Mouse (Mus musculus) forebrain, embryonic 15.5 days (tissue): ENCODE results near the gene Rbfox1. TPM values are rescaled to one million over a fixed set of nuclear protein-coding genes. Genes with fewer than 3 reads are reported as not detected.

ENCODE experiments used
- ATAC-seq: fragments of 200-750 bp; cut with Nextera tagmentation; replicated peaks from 2 replicates; pipeline ENCODE4 v1.8.0; 2017; ENCODE audit warnings: mild to moderate bottlenecking, moderate TSS enrichment, moderate library complexity
- H3K27ac ChIP-seq: fragments of 300-500 bp; sonication (generic); replicated peaks from 2 replicates; pipeline ENCODE4 v1.5.1; 2015; ENCODE audit warnings: mild to moderate bottlenecking, inconsistent platforms
- H3K27me3 ChIP-seq: fragments of 300-500 bp; sonication (generic); 2 replicates; pipeline ENCODE4 v1.6.1; 2015; ENCODE audit warnings: inconsistent platforms
- H3K36me3 ChIP-seq: fragments of 300-500 bp; sonication (generic); 2 replicates; pipeline ENCODE4 v1.6.1; 2015; ENCODE audit warnings: mild to moderate bottlenecking, inconsistent platforms
- H3K4me1 ChIP-seq: fragments of 300-500 bp; sonication (generic); 2 replicates; pipeline ENCODE4 v1.6.1; 2015; ENCODE audit warnings: inconsistent platforms
- H3K4me2 ChIP-seq: fragments of 300-500 bp; sonication (generic); replicated peaks from 2 replicates; pipeline ENCODE4 v1.6.1; 2015; ENCODE audit warnings: mild to moderate bottlenecking, inconsistent platforms
- H3K4me3 ChIP-seq: fragments of 300-500 bp; sonication (generic); 2 replicates; pipeline ENCODE4 v1.5.1; 2015; ENCODE audit warnings: mild to moderate bottlenecking, inconsistent platforms
- H3K9ac ChIP-seq: fragments of 300-500 bp; sonication (generic); replicated peaks from 2 replicates; pipeline ENCODE4 v1.6.1; 2015; ENCODE audit warnings: mild to moderate bottlenecking, inconsistent platforms
- H3K9me3 ChIP-seq: fragments of 300-500 bp; sonication (generic); 2 replicates; pipeline ENCODE4 v1.6.1; 2016; ENCODE audit warnings: inconsistent platforms
- WGBS: fragments of 180-500 bp; shearing (Covaris S2); methylation state at CpG from one replicate; pipeline ENCODE4 v1.1.7; 2015; ENCODE audit warnings: mixed read lengths; 5-methylcytosine and 5-hydroxymethylcytosine counted together
- polyA plus RNA-seq: library from polyadenylated mRNA; unstranded; fragments of >200 nt; fragmentation: Nextera tagmentation; extraction: Ambion mirVana; gene quantifications from 2 replicates; pipeline ENCODE4 v1.2.1, GENCODE M21; 2015

The Rbfox1 gene
- 146 and 173 TPM in 2 replicates for polyA plus RNA-seq

- Histone ChIP-seq H3K27me3 (peaks cover 22% of the 10 kb centered on the region), H3K4me2 (peak within 1 kb of the TSS; percentile 59), H3K4me1 (peaks cover 14% of the 10 kb centered on the region), H3K27ac (peak within 1 kb of the TSS; percentile 69), H3K4me3 (peak within 1 kb of the TSS; percentile 69), H3K36me3 (no peaks in the 10 kb centered on the region), H3K9ac (peak within 1 kb of the TSS; percentile 75), H3K9me3 (no peaks in the 10 kb centered on the region)
- under 1% methylated on average over 69 of the region's 69 CpGs for WGBS
- ATAC-seq: peak; percentile 76
Measured at GRCm38 (mm10) chr16:5884746-5885689, at the start of gene Rbfox1. Gene Rbfox1, plus strand, starts transcription at chr16:5885355.

DNA sequence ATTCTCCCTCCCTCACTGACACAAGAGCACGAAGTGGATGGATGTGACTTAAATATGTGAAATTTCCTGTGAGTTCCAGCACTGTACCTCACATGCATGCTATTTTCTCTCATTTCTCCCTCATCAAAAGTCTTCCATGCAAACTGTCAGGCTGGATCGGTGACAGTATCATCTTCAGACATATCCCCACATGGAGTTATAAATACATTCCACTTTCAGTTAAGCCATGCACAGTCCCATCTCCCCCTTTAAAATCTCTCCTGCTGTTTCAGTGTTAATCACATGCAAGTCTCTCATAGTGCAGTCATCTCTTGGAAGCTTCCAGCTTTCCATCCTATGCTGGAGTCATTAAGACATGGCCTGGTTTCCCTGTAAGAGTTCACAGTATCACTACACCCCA is 48.4 kb upstream of the Rbfox1 start:
- no peak overlapping the region for H3K4me2 ChIP-seq
- no peaks in the 10 kb centered on the region for H3K27me3 ChIP-seq
- H3K9ac ChIP-seq: no peak overlapping the region
- no peaks in the 10 kb centered on the region for H3K36me3 ChIP-seq
- no peak for ATAC-seq
- H3K4me1 ChIP-seq: peaks cover 5% of the 10 kb centered on the region; the same call in 1 of the 2 replicates
- WGBS: 83% methylated on average over 2 of the region's 2 CpGs
- no peak overlapping the region for H3K4me3 ChIP-seq
- H3K27ac ChIP-seq: peak overlapping the region; percentile 52; the same call in 1 of the 2 replicates
- H3K9me3 ChIP-seq: no peaks in the 10 kb centered on the region

- Histone ChIP-seq H3K9me3 (no peaks in the 10 kb centered on the region), H3K27ac (no peak overlapping the region), H3K27me3 (no peaks in the 10 kb centered on the region), H3K4me1 (peaks cover 5% of the 10 kb centered on the region; the same call in 1 of the 2 replicates), H3K4me2 (no peak overlapping the region), H3K36me3 (no peaks in the 10 kb centered on the region), H3K4me3 (no peak overlapping the region), H3K9ac (no peak overlapping the region)
- no peak for ATAC-seq
- WGBS: 69% methylated on average over 5 of the region's 5 CpGs
Measured at GRCm38 (mm10) chr16:5841167-5841566, 44.0 kb upstream of the Rbfox1 start.

GRCm38 (mm10) chr16:5845645-5846044 is 39.5 kb upstream of the Rbfox1 start:
- Histone ChIP-seq H3K36me3 (no peaks in the 10 kb centered on the region), H3K4me2 (no peak overlapping the region), H3K9me3 (no peaks in the 10 kb centered on the region), H3K4me1 (peaks cover 5% of the 10 kb centered on the region; the same call in 1 of the 2 replicates), H3K4me3 (no peak overlapping the region), H3K27ac (no peak overlapping the region), H3K9ac (no peak overlapping the region), H3K27me3 (no peaks in the 10 kb centered on the region)
- no peak for ATAC-seq
- 81% methylated on average over 11 of the region's 11 CpGs for WGBS

GRCm38 (mm10) chr16:5853055-5853454 is 32.1 kb upstream of the Rbfox1 start:
- Histone ChIP-seq H3K4me2 (no peak overlapping the region), H3K27ac (peak overlapping the region; percentile 28; the same call in 1 of the 2 replicates), H3K9ac (no peak overlapping the region), H3K9me3 (no peaks in the 10 kb centered on the region), H3K27me3 (no peaks in the 10 kb centered on the region), H3K4me3 (no peak overlapping the region), H3K36me3 (no peaks in the 10 kb centered on the region), H3K4me1 (no peaks in the 10 kb centered on the region)
- ATAC-seq: peak; percentile 74
- 10% methylated on average over 2 of the region's 2 CpGs for WGBS

GRCm38 (mm10) chr16:5864350-5864749 is 20.8 kb upstream of the Rbfox1 start:
- Histone ChIP-seq H3K36me3 (no peaks in the 10 kb centered on the region), H3K4me1 (no peaks in the 10 kb centered on the region), H3K4me2 (no peak overlapping the region), H3K27me3 (no peaks in the 10 kb centered on the region), H3K27ac (no peak overlapping the region), H3K4me3 (no peak overlapping the region), H3K9me3 (no peaks in the 10 kb centered on the region), H3K9ac (no peak overlapping the region)
- ATAC-seq: no peak
- WGBS: 89% methylated on average over 4 of the region's 4 CpGs

DNA sequence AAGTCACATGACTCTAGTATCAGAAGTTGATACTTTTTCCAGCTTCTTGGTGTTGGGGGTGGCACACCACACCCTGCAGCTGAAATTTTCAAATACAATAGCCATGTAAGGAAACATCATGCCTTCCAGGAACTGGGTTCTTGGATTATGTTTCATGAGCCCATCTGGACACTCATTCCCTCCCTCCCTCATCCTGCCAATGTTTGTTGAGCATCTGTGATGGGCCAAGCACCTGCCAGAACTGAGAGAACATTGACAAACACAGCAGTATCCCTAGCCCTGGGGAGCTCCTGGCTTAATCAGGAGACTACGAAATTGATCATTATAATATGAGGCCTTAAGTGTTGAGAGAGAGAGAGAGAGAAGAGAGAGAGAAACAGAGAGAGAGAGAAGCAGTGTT is 18.2 kb upstream of the Rbfox1 start:
- Histone ChIP-seq H3K27me3 (no peaks in the 10 kb centered on the region), H3K4me1 (no peaks in the 10 kb centered on the region), H3K9me3 (no peaks in the 10 kb centered on the region), H3K4me3 (no peak overlapping the region), H3K27ac (no peak overlapping the region), H3K4me2 (no peak overlapping the region), H3K36me3 (no peaks in the 10 kb centered on the region), H3K9ac (no peak overlapping the region)
- ATAC-seq: no peak
- 81% methylated on average over 1 of the region's 1 CpGs for WGBS

- no peak overlapping the region for H3K9ac ChIP-seq
- no peak for ATAC-seq
- H3K27me3 ChIP-seq: no peaks in the 10 kb centered on the region
- no peak overlapping the region for H3K4me3 ChIP-seq
- no peaks in the 10 kb centered on the region for H3K9me3 ChIP-seq
- no peaks in the 10 kb centered on the region for H3K4me1 ChIP-seq
- H3K36me3 ChIP-seq: no peaks in the 10 kb centered on the region
- WGBS: 55% methylated on average over 3 of the region's 3 CpGs
- H3K27ac ChIP-seq: no peak overlapping the region
- H3K4me2 ChIP-seq: no peak overlapping the region
Measured at GRCm38 (mm10) chr16:5870391-5870790, 14.8 kb upstream of the Rbfox1 start.

GRCm38 (mm10) chr16:5881820-5882219 is 3.3 kb upstream of the Rbfox1 start:
- Histone ChIP-seq H3K9ac (no peak overlapping the region), H3K4me2 (no peak overlapping the region), H3K4me1 (peaks cover 7% of the 10 kb centered on the region), H3K27ac (no peak overlapping the region), H3K27me3 (peaks cover 19% of the 10 kb centered on the region), H3K9me3 (no peaks in the 10 kb centered on the region), H3K36me3 (no peaks in the 10 kb centered on the region), H3K4me3 (no peak overlapping the region)
- 0% methylated on average over 4 of the region's 4 CpGs for WGBS
- ATAC-seq: no peak

- Histone ChIP-seq H3K9me3 (no peaks in the 10 kb centered on the region), H3K27ac (0 out of 2 replicates have a peak overlapping the region, but pooled peaks have one; percentile 69)
- no peak for ATAC-seq
Measured at GRCm38 (mm10) chr16:5885690-5886050, 515 bp downstream of the Rbfox1 start.

DNA sequence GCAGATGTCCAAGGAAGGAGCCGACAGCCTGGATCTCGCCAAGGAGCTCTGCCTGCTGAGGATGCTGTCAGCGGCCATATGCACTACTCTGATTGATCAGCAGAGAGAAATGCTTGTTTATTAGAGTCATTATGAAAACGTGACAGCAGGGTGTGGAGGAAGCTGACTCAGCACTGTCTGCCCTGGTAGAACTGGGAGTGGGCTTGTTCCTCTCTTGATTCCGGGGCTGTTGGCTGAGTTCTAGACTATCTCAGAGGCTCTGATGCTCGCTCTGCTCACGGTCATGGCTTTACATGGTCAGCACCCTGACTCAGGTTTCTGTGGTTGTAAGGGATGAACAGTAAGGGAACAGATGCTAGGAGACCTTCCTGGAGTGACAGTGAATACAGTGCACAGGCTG is 10.4 kb downstream of the Rbfox1 start:
- 72% methylated on average over 7 of the region's 7 CpGs for WGBS
- no peak for ATAC-seq

More at GRCm38 (mm10) chr16:5885690-5886050, 515 bp downstream of the Rbfox1 start:
- WGBS: 10% methylated on average over 15 of the region's 15 CpGs
- Histone ChIP-seq H3K4me3 (peak overlapping the region; percentile 69), H3K27me3 (peaks cover 22% of the 10 kb centered on the region), H3K9ac (peak overlapping the region; percentile 75), H3K4me2 (peak overlapping the region; percentile 59), H3K36me3 (no peaks in the 10 kb centered on the region), H3K4me1 (peaks cover 14% of the 10 kb centered on the region)

DNA sequence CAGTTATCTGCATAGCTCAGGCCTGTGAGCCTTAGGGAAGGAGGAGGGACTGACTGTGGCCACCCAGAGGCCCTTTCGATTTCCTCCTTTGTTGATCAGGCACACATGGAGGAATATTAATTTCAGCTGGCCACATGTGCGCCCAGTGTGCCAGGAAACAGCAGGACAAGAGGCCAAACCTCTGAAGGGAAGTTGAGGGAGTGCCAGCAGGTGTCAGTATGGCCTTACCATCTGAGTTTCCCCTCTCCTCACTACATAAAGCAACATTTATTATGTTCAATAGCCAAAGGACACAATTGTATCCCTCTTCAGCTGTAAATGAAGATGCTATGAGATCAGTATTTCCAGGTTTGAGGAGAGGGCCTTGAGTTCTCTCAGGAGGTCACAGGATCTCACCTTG is 13.2 kb downstream of the Rbfox1 start:
- H3K27me3 ChIP-seq: no peaks in the 10 kb centered on the region
- H3K4me1 ChIP-seq: no peaks in the 10 kb centered on the region
- no peaks in the 10 kb centered on the region for H3K36me3 ChIP-seq
- H3K4me2 ChIP-seq: no peak overlapping the region
- H3K27ac ChIP-seq: no peak overlapping the region
- ATAC-seq: no peak
- H3K9me3 ChIP-seq: no peaks in the 10 kb centered on the region
- H3K4me3 ChIP-seq: no peak overlapping the region
- no peak overlapping the region for H3K9ac ChIP-seq
- WGBS: 51% methylated on average over 2 of the region's 2 CpGs

More for the DNA sequence above, 10.4 kb downstream of the Rbfox1 start:
- no peak overlapping the region for H3K27ac ChIP-seq
- no peaks in the 10 kb centered on the region for H3K36me3 ChIP-seq
- no peaks in the 10 kb centered on the region for H3K4me1 ChIP-seq
- no peak overlapping the region for H3K9ac ChIP-seq
- no peak overlapping the region for H3K4me3 ChIP-seq
- H3K9me3 ChIP-seq: no peaks in the 10 kb centered on the region
- H3K4me2 ChIP-seq: no peak overlapping the region
- no peaks in the 10 kb centered on the region for H3K27me3 ChIP-seq
